Mouse (Mus musculus) megakaryocyte, embryonic 14.5 days (primary cell): ENCODE data around the gene Ntm.

Experiments used
- FLI1 ChIP-seq: IDR thresholded peaks from 2 replicates; pipeline ENCODE4 v1.6.1; 2012; ENCODE audit warnings: low read length, inconsistent platforms, mixed read lengths
- GATA1 ChIP-seq: IDR thresholded peaks from 3 replicates; pipeline ENCODE4 v1.6.1; 2012; ENCODE audit warnings: mixed read lengths, low read length, inconsistent platforms, borderline replicate concordance

DNA sequence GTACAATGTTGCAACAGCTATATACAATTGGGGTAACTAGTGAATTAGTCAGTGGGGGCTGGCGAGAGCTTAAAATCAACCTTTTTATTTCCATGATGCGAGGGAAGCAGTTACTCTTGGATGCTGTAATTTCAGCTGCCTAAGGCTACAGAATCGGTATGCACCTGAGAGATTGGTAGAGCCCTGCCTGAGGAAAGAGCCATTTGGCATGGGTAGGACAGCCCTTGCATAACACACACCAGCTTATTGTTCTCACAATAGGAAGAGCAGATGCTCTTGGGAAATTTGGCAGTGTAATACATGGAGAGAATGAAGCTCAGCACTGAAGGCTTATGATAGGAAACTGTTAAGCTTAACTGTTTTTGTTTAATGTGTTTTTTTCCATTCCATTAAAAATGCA is 621.6 kb downstream of the Ntm start:
- no peak for TF ChIP-seq GATA1
- no peak for TF ChIP-seq FLI1
